Mouse (Mus musculus) megakaryocyte, embryonic 14.5 days (primary cell): ENCODE measurements around the gene Zfp362.

ENCODE experiments used
- FLI1 ChIP-seq: IDR thresholded peaks from 2 replicates; pipeline ENCODE4 v1.6.1; 2012; ENCODE audit warnings: low read length, inconsistent platforms, mixed read lengths
- GATA1 ChIP-seq: IDR thresholded peaks from 3 replicates; pipeline ENCODE4 v1.6.1; 2012; ENCODE audit warnings: mixed read lengths, low read length, inconsistent platforms, borderline replicate concordance

DNA sequence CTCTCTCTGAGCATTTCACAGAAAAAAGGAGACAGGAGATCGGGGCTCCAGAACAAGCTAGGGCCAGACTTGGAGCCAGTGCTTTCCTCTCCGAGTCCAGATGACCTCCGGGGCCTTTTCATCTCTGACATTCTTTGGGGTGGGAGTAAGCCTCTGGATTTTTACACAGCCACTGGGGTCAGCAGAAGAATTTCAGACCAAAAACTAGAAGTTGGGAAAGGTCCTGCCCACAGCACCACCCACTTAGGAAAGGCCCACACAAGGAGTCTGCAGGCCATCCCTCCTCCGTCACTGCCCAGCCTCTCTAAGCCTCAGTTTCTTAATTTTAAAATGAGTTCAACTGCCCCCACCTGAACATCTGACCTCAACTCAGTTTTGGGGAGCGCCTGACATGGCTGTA lies 2.3 kb downstream of the Zfp362 start:
- no peak for TF ChIP-seq GATA1
- no peak for TF ChIP-seq FLI1
